Mouse (Mus musculus): ENCODE measurements around the gene Ifih1.

- no peak for TF ChIP-seq POLR2A (IDR thresholded peaks at IDR 0.05; ENCODE audit: low read depth, low read length)
- peak; percentile 18; the same call in 1 of the 2 replicates for TF ChIP-seq CTCF (IDR thresholded peaks at IDR 0.05; ENCODE audit: extremely low read depth, insufficient read length, insufficient replicate concordance, low read depth, low read length)
These were observed 88.6 kb downstream of the Ifih1 start for GRCm38 (mm10) chr2:62557417-62557816.
